Mouse (Mus musculus): ENCODE results near the gene Rcsd1.
A peak's percentile ranks its signal among the peaks of the same experiment; 100 is the strongest.

- TF ChIP-seq POLR2A (IDR thresholded peaks at IDR 0.05; ENCODE audit: low read depth, low read length), result peak; percentile 88
- no peak for TF ChIP-seq CTCF (conservative IDR thresholded peaks at IDR 0.05; ENCODE audit: insufficient read depth, insufficient read length, low read depth, low read length)
Measured at GRCm38 (mm10) chr1:165634151-165634884, 75.2 kb downstream of the Rcsd1 start, which contains the start of gene Mpzl1.
